Mouse (Mus musculus) MEL (cell line): ENCODE measurements around the gene Olfr700.

ENCODE experiments used
- CTCF ChIP-seq, 3 experiments: IDR thresholded peaks in 2 of 3; conservative IDR thresholded peaks in 1 of 3; 2 replicates each; pipeline ENCODE4 v1.5.1; 2011 to 2012; ENCODE audit warnings: low read length in 3 of 3, low read depth in 2 of 3, mild to moderate bottlenecking in 2 of 3, improper control_type of control experiment in 1 of 3, inconsistent platforms in 1 of 3, mixed read lengths in 1 of 3, moderate library complexity in 1 of 3; ENCODE audit not compliant: control insufficient read depth in 1 of 3, insufficient read depth in 1 of 3, poor library complexity in 1 of 3, severe bottlenecking in 1 of 3
- ETS1 ChIP-seq: IDR thresholded peaks from 2 replicates; pipeline ENCODE4 v1.6.1; 2012; ENCODE audit warnings: low read depth, mild to moderate bottlenecking, inconsistent platforms, low read length, improper control_type of control experiment, moderate library complexity
- NRF1 ChIP-seq: IDR thresholded peaks from 2 replicates; pipeline ENCODE4 v1.6.1; 2014; ENCODE audit warnings: low read depth, mild to moderate bottlenecking, inconsistent platforms, low read length, improper control_type of control experiment, moderate library complexity; ENCODE audit not compliant: poor library complexity, insufficient read depth, severe bottlenecking
- SIN3A ChIP-seq: IDR thresholded peaks from 2 replicates; pipeline ENCODE4 v1.6.1; 2012; ENCODE audit warnings: low read length, improper control_type of control experiment, inconsistent platforms
- UBTF ChIP-seq: IDR thresholded peaks from 2 replicates; pipeline ENCODE4 v1.6.1; 2012; ENCODE audit warnings: low read depth, mild to moderate bottlenecking, inconsistent platforms, low read length, improper control_type of control experiment, moderate library complexity, borderline replicate concordance; ENCODE audit not compliant: insufficient read depth
- ZMIZ1 ChIP-seq: IDR thresholded peaks from 2 replicates; pipeline ENCODE4 v1.6.1; 2012; ENCODE audit warnings: low read depth, mild to moderate bottlenecking, inconsistent platforms, low read length, improper control_type of control experiment, moderate library complexity

DNA sequence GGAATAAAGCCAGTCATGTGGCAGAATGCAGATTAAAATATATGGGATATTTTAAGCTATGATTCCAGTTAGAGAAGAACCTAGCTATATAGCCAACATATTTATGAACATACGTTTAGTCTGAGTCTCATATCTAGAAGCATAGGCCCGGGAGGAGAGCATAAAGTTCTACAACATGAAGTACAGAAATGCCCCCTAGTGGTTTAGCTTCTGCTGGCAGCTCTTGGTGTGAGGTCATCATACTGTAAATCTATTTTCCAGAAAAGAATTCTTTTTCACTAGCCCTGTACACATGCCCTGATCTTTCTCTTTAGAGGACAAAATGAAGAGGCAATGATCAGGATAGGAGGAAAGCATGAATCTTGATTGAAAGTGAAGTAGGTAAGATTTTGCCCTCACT, 7.1 kb upstream of the Olfr700 start:
- TF ChIP-seq UBTF (no peak), ETS1 (no peak), NRF1 (no peak), ZMIZ1 (no peak), CTCF (IDR thresholded peaks at IDR 0.05 in 2 of 3, conservative IDR thresholded peaks at IDR 0.05 in 1 of 3; ENCODE audit: control insufficient read depth in 1 of 3, insufficient read depth in 1 of 3, low read depth in 2 of 3, low read length in 3 of 3, poor library complexity in 1 of 3, severe bottlenecking in 1 of 3) (peak; percentile 12 to 60 (median 19); a peak in 2 of 6 replicates), SIN3A (no peak)
